Mouse (Mus musculus): ENCODE results near the gene Gm11733.

Gene Gm11733

GRCm38 (mm10) chr11:117478271-117479006, 5.7 kb upstream of the Gm11733 start:
- intact Hi-C loops (cut with DNase I), result no loop called here

GRCm38 (mm10) chr11:117479007-117479719, 5.0 kb upstream of the Gm11733 start:
- intact Hi-C loops (cut with DNase I), result no loop called here

- intact Hi-C loops (cut with DNase I), result no loop called here
These were observed 4.4 kb upstream of the Gm11733 start for GRCm38 (mm10) chr11:117479746-117480145.

GRCm38 (mm10) chr11:117482300-117482676, 1.9 kb upstream of the Gm11733 start:
- intact Hi-C loops (cut with DNase I), result no loop called here

GRCm38 (mm10) chr11:117482677-117483511, 1.3 kb upstream of the Gm11733 start:
- intact Hi-C loops (cut with DNase I), result no loop called here

- intact Hi-C loops (cut with DNase I), result no loop called here
These were observed 7.4 kb downstream of the Gm11733 start for GRCm38 (mm10) chr11:117491408-117492208.

GRCm38 (mm10) chr11:117492209-117492505, 8.0 kb downstream of the Gm11733 start:
- intact Hi-C loops (cut with DNase I), result no loop called here

- intact Hi-C loops (cut with DNase I), result no loop called here
These were observed 12.6 kb downstream of the Gm11733 start for GRCm38 (mm10) chr11:117496812-117497211.

GRCm38 (mm10) chr11:117497256-117498136, 13.3 kb downstream of the Gm11733 start:
- intact Hi-C loops (cut with DNase I), result no loop called here

- intact Hi-C loops (cut with DNase I), result no loop called here
These were observed 14.0 kb downstream of the Gm11733 start for GRCm38 (mm10) chr11:117498137-117498511.

- intact Hi-C loops (cut with DNase I), result no loop called here
These were observed 24.8 kb downstream of the Gm11733 start for GRCm38 (mm10) chr11:117508972-117509371.

GRCm38 (mm10) chr11:117515718-117516421, 31.7 kb downstream of the Gm11733 start:
- intact Hi-C loops (cut with DNase I), result no loop called here

- intact Hi-C loops (cut with DNase I), result no loop called here
These were observed 32.2 kb downstream of the Gm11733 start for GRCm38 (mm10) chr11:117516422-117516796.

GRCm38 (mm10) chr11:117521906-117522780, 38.0 kb downstream of the Gm11733 start:
- intact Hi-C loops (cut with DNase I), result no loop called here

GRCm38 (mm10) chr11:117522879-117523519, 38.8 kb downstream of the Gm11733 start:
- intact Hi-C loops (cut with DNase I), result no loop called here

GRCm38 (mm10) chr11:117525606-117526349, 41.6 kb downstream of the Gm11733 start:
- intact Hi-C loops (cut with DNase I), result no loop called here

GRCm38 (mm10) chr11:117532374-117532773, 48.2 kb downstream of the Gm11733 start:
- intact Hi-C loops (cut with DNase I), result no loop called here
